Mouse (Mus musculus): ENCODE measurements at regions not wholly inside any gene's neighbourhood (a gene's known extent, or its start where the extent isn't known, plus 50 kb on each side); places are given as distances from the start of the nearest gene placed in this dataset.

DNA sequence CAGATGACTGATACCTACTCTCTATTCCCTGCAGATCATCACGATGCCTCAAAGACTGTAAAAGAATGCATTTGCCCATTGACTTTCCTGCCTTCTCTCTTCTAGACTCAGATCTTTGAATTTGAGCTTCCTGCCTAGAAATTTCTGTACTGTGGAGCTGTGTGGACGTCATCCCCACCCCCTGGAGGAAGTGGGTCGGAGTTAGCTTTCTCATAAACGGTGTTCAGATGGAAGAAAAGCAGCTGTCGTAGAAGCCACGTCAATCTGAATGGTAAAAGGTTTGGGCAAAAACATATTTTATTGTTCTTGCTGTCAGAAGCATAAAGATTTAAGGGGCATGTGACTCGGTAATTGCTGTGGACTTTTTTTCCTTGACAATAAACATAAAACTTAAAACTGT lies 154.6 kb upstream of the Mvb12b start:
- no peak for DNase-seq (ENCODE audit: low spot score)

DNA sequence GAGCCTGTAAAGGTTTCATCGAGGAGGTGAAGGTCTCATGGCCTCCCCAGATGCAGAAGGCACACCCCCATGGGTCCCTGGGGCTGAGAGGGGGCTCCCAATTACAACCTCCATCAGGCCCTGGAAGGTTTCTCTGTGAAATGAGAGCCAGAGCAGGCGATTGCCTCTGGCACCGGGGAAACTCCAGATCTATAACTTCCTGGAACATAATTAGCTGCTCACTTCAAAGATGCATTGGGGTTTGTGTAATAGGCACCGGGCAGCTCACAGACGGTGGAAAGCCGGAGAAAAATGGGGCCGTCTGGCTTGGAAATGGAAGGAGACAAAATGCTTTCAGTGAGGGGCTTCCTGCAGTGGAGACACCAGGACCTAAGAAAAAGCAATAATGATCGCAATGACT lies 151.2 kb upstream of the Mvb12b start:
- no peak for DNase-seq (ENCODE audit: low spot score)

DNA sequence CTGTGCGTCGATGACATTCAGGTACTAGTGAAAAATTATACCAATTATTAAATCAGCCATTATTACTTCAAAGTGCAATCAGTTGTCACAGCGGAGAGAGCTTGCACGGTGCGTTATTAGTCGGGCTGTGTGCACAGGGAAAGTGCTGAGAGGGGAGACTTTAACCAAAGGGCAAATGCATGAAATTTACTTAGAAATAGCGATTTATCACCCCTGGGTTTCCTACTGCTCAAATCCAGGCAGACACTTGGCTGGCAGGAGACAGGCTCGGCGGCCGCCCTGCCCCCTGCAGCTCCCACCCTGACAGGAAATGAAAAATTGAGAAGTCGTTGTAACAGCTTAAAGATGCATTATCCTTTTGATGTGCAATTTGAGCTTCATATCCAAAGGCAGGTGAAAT lies 145.5 kb upstream of the Mvb12b start:
- no peak for DNase-seq (ENCODE audit: low spot score)

DNA sequence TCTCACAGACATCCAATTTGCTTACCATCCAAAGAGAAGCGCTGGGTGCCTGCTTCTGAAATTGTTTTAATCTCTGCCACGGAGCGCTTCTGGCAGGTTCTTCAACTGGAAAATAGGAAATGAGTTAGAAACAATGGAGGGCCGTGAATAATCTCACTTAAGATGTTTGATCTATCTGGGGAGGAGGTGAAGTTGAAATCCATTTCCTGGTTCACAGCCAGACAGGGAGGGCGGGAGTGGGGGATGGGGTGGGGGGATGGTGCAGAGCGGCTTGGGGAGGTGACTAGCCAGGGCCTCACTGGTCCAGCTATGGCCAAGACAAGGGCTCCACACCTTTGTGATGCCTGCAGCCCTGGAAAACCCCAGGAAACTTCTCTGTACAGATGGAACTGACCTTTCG lies 143.7 kb upstream of the Mvb12b start:
- DNase-seq (ENCODE audit: low spot score), result no peak

DNA sequence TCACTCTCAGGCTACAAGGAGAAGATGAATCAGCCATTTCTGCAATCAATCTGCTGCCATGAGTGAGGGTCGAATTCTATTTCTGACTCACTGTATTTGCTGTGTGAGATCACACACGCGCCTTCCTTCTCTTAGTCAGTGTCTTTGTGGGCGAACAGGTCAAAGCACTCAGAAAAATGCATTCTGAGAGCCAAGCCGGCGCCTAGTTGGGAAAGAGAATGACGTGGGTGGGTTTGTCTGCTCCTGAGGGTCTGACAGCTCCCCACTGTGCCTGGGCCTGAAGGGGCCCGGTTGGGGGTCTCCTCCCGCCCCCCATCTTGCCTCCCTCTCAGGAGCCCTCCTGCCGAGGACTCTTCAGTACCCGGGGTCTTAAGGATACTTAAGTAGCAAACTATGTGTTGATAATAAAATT lies 143.3 kb upstream of the Mvb12b start:
- DNase-seq (ENCODE audit: low spot score), result no peak

DNA sequence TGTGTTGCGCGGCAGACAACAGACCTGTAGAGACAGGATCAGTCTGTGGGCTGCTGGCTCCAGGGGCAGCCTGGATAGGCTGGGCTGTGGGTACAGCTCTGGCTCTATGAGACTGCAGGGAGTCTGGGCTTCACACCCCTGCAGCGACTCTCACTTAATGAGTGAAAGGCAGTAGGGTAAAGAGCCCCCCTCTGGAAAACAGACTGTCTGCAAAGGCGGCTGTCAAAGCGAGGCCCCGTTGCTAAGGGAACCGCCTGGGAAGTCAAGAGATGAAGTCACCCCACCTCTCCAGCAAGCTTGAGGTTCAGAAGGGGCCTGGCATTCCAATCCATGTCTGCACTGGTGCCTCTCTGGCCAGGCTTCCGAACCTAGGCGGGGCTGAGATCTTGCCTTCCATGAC lies 139.7 kb upstream of the Mvb12b start:
- DNase-seq (ENCODE audit: low spot score), result no peak

DNA sequence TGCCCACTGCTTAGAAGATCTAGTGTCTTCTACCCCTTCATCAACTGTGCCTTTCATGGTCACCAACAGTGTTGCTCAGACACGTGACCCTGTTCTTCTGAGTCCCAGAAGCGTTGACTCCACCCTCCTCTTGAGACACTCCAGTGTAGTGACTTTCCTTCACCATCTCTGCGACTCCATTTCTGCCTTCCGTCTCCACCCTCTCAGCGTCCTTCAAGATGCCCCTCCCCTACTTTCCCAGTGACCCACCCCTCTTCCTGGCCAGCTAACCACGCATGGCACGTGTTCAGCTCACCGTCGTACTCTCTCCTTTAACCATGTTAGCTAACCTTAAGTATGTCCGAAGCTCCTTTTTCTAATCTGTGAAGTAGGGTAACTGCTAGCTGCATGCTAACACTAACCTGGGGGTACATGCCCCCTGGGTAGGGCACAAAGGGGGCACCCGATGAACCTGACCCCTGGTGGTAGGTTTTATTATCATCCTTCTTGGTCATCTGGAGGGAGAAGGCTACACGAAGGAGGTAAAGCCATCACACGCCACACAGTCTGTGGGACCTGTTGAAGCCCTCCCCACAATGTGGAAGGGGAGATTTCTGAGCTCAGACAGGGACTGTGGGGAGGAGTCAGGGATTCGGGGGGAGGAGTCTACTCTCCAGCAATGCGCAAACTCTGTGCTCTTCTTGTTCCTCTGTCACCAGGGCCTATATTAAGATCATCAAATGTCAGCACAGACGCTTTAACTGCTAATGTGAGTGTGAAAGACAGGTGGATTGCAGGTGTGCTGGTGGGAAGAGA lies 139.0 kb upstream of the Mvb12b start:
- DNase-seq (ENCODE audit: low spot score), result no peak

DNA sequence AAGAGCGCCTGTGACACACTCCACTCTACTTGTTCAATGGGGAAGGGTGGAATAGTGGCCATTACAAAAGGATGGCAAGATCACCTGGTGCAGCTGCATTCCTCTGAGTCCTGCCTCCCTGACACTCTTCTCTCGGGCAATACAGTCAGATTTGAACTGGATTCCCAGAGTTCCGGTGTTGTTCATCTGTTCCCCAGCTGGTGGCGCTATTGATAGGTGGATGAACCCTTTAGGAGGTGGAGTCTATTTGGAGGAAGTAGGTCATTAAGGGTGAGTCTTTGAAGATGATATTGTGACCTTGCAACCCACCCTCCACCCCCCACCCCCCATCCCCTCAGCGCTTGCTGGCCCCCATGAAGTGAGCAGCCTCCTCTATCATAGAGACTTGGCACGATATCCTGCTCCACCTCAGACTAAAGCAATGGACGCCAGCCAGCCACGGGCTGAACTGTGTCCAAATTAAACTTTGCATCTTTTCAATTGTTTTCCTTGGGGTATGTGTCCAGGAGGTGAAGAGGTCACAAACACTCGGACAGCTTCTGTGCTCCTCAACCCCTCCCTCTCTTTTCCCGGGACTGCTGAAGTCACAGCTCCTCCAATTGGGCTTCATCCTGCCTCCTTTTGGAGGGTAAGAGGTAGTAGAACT lies 138.1 kb upstream of the Mvb12b start:
- peak; percentile 14 for DNase-seq (ENCODE audit: low spot score)

DNA sequence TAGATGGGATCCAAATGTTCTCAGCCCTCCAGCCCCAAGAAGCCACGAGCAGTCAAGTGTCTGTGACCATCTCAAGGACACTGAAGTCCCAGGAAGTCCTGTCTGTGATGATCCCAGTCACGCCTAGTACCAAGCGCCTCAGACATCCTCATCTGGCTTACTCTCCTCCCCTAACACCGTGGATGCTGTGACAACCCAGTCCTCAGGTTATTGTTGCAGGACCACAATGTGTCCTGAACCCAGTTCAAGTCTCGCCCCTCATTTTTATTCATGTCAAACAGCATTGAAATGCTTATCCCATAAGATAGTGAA lies 129.4 kb upstream of the Mvb12b start:
- no peak for DNase-seq (ENCODE audit: low spot score)

DNA sequence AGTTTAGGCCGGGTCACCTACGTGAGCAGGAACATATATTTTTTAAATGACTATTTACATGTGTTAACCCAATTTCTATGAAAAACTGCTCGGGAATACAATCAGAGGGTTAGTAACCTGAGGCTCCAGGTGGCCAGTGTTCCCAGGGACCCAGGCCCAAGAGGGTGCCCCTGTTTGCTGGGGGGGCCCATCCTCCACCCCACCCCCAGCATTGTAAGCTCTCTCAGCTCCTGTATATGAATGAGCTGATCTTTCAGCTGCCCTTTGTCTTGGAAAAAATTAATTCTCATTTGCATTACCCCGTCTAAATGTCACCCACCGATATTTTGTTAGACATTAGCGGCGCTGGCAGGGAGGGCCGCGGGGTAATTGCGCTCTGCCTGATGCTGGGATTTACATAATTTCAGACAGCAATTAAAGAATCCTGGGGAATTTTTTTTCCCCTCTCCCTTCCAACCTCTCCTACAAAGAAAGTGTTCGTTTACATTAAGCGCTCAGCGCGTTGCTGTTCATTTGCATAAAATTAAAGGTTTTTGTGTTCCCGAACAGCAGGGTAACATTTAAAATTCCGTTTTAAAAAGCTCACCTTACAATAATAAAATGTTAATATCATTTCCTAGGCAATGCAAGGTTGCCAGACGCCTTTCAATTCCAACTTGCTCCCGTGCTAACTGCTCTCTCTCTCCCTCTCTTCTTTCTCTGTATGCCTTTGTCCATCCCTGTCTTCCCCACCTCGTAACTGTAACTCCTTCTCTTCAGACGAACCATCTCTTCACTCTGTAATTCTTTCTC lies 128.8 kb upstream of the Mvb12b start:
- DNase-seq (ENCODE audit: low spot score), result no peak

DNA sequence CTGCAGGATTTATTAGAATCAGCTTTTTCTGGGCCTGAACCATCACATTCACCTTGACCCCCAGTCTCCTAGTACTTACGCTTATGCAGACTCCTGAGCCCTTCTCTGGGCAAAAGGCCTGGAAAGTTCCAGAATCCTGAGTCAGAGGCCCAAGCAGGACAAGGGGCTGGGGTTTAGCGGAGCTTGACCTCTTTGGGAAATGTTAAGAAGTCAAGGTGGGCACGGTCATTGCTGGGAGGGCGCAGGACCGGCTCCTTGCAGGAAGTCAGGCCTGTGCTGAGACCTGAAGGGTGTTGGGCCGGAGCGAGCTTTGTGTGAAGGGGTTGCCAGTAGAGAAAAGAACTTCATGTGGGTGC lies 127.9 kb upstream of the Mvb12b start:
- no peak for DNase-seq (ENCODE audit: low spot score)

DNA sequence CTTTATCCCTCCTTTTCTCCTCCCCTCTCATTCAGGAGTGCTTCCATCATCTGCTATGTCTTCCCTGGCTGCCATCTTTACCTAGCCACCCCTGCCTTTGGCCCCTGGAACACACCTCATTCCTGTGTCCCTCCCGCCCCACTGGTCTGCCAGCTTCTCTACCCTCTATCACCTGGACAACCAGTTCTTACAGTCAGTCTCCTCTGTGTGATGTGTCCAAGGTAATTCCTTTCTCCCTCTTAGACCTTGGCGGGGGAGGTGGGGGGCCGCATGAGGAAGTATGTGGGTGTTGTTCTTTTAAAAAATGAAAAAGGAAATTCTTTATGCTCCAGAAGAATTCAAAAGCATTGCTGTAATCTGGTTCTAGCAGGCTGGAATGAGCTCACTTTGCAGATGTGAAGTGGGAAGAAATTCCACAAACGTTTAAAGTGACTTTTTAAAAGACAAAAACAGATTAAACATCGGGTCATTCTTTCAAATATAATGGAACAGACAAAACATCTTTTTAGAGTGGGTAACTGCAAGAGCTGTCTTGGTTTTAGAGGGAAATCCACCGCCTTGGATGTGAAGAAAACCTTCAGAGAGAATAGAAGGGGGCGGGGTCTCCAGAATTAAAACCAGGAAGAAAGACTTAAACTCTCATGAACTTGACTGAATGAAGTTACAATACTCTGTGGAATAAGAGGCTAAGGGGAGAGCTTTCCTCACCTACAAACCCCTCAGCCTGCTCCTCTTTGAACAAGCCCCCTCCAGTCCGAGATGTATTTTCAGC lies 127.3 kb upstream of the Mvb12b start:
- no peak for DNase-seq (ENCODE audit: low spot score)

DNA sequence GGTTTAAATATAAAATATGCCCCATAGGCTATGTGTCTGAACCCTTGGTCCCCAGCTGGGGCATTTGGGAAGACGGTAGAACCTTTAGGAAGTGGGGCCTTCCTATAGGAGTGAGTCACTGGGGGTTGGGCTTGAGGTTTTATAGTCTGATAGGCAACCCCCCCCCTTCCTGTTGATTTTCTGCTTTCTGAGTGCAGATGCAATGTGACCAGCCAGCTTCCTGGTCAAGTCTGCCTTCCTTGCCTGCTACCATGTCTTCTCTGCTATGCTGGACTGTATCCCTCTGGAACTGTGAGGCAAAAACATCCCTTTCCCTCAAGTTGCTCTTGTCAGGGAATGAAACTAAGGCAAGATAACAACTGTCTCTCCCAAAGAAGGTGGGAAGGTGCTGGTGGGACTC lies 122.4 kb upstream of the Mvb12b start:
- no peak for DNase-seq (ENCODE audit: low spot score)

DNA sequence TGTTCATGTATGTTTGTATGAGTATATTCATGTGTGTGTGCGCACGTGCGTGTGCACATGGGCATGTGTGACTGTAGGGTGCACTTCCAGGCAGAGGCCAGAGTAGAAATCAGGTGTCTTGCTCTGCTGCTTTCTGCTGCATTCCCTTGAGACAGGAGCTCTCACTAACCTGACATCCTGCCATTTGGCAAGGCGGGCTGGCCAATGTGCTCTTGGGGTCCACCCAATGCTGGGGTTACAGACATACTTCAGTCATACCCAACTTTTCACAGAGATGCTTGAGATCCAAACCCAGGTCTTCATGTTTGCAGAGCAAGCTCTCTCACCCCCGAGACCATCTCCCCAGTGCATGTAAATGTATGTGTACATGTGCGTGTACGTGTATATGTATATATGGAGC lies 120.2 kb upstream of the Mvb12b start:
- no peak for DNase-seq (ENCODE audit: low spot score)

DNA sequence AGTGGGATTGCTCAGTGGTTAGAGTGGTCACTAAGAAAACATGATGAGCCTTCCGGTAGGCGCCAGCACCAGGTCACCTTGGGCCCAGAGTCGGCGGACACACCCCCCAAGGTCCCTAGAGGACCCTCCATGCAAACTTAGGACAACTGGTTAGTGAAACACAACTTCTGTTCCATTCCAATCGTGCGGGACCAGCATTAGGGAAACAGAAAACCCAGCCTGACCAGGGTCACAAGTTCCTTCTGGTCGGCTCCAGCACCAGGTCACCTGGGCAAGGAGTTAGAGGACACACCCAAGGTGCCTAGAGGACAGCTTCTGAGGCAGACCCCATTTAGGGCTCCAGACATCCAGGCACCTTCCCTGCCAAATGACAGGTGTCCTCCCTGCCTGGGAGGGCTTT lies 109.4 kb upstream of the Mvb12b start:
- DNase-seq (ENCODE audit: low spot score), result no peak

DNA sequence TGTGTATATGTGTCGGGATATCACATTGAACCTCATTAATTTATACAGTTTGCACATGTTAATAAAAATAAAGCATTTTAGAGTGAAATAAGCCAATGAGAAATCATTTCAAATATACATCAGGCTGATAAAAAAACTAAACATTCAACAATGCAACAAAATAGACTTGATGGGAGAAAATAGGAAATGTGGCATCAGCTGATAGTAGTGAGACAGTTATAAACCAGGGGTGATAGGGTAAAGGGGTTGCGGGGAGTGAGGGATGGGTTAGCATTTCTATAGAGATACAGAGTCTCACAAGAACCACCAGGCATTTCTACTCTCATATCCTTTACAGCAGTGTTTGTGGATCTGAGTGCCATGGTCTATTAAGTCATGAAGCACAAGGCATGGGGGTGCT lies 108.6 kb upstream of the Mvb12b start:
- no peak for DNase-seq (ENCODE audit: low spot score)

DNA sequence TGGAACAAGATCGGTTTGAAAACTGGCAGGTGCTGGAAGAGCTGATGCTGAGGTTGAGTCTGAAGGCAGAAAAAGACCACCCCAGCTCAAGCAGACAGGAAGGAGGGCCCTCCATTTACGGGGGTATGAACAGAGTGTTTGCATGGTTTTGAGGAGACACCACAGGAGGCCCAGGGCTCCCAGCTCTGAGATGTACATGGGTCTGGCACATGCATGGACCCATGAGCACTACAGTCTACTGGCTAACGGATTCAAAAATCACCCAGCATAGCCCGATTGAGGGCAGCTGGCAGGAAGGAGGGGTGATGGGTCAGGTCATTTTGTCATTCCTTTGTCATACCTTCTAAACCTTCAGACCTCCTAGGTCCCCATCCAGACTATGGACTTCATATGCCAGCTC lies 103.6 kb upstream of the Mvb12b start:
- DNase-seq (ENCODE audit: low spot score), result no peak

DNA sequence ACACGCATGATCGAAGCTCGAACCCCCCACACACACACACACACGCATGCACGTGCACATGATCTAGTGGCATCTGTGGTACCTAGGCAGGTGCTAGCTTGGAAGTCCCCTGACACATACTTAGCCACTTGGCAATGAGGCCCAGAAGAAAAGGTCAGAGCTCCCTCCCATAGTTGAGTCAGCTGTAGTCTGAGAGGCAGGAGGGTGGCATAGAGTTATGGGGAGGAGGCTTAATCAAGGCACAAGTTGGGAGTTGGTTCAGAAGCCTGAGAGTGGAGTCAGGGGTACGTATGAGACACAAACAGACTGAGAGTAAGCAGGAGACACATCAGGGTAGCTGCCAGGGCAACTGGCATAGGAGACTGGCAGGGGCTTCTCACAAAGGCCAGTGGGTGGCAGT lies 103.0 kb upstream of the Mvb12b start:
- DNase-seq (ENCODE audit: low spot score), result no peak

DNA sequence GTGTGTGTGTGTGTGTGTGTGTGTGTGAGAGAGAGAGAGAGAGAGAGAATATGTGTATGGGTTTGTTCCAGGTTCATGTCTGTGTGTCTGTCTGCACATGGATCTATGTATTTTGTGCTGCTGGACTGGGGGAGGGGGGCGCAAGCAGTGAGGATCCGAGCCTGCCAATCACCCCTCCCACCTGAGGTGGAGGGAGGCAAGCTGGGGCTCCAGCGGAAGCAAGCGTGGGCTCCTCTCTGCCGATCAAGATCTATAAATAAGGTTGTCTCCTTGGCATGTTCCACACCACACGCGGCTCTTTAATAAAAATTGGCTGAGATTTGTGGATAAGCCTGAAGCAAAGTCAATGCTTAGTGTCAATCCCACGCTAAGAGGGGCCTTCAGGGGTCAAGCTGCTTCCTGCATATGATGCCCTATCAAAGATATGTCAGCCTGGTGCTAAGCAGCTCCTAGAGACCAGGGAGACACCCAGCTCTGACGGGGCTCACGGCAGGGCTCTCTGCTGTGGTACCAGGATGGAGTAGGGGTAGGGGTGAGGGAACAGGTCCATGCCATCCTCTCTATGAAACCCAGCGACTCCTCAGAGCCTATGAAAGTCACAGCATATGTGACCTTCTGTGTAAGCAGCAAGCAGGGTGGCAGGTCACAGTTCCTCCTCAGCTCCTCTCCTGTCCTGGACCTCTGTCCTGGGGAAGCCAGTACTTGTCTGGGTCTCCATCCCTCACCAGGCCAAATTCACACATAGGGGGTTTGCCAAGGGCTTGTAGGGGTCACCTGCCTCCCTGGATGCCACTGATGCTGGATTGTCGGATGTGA lies 102.0 kb upstream of the Mvb12b start:
- no peak for DNase-seq (ENCODE audit: low spot score)

DNA sequence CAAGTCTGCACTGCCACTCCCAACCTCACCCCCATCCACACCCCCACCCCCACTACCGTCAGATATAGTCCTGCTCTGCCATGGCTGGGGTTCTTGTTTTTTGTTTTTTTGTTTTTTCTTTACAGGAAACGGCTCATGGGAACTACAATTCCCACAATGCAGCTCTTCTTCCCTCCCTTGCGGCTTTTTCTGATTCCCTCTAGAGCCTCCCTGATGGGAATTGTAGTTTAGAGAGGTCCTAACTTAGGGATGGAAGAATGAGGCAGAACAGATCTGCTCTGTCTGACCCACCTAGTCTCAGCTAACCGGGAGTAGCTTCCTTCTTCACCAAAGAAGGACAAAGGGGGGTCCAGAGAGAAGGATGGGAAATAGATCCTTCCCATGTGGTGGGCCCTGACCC lies 98.7 kb upstream of the Mvb12b start:
- DNase-seq (ENCODE audit: low spot score), result peak; percentile 19

DNA sequence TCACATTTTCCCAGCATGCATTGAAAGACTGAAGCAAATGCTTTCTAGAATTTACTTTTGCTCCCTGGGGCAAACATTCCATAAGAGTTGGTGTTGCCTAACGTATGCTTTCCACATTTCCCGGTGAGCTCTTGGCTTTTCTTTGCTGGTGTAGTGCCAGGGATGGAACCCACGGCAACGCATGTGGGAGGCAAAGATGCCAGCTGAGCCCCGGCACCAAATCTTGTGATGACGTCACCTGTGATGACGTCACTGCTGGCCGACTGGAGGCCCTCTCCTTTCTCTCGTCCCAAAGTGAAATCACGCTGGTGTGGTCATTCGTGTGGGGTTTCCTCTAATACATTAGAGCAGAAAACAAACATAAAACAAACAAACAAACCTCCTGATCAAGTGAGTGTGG lies 97.6 kb upstream of the Mvb12b start:
- DNase-seq (ENCODE audit: low spot score), result no peak

Data from gastrocnemius, adult 18-20 months (tissue).